Mouse (Mus musculus) heart, embryonic 14.5 days (tissue): ENCODE measurements at regions not wholly inside any gene's neighbourhood (a gene's known extent, or its start where the extent isn't known, plus 50 kb on each side); places are given as distances from the start of the nearest gene placed in this dataset.

Experiments used
- ATAC-seq: fragments of 200-750 bp; cut with Nextera tagmentation; 2 replicates; pipeline ENCODE4 v1.8.0; 2017; ENCODE audit warnings: low read depth, moderate TSS enrichment; ENCODE audit not compliant: insufficient number of reproducible peaks, insufficient read depth, low FRiP score
- H3K27ac ChIP-seq, 2 experiments: fragments of 200-500 bp in 1 of 2; fragments of 300-500 bp in 1 of 2; sonication (generic) in 1 of 2; replicated peaks in 1 of 2; 2 replicates each; pipeline ENCODE4 v1.5.1; 2012 to 2014; ENCODE audit warnings: low read depth in 2 of 2, low read length in 2 of 2, control low read depth in 1 of 2, mild to moderate bottlenecking in 1 of 2, mixed read lengths in 1 of 2; ENCODE audit not compliant: control insufficient read depth in 1 of 2, insufficient read depth in 1 of 2
- H3K27me3 ChIP-seq: fragments of 300-500 bp; sonication (generic); 2 replicates; pipeline ENCODE4 v1.6.1; 2014; ENCODE audit warnings: mild to moderate bottlenecking, low read length, control low read depth; ENCODE audit not compliant: control insufficient read depth, insufficient read depth
- H3K36me3 ChIP-seq: fragments of 300-500 bp; sonication (generic); 2 replicates; pipeline ENCODE4 v1.6.1; 2014; ENCODE audit warnings: mild to moderate bottlenecking, control low read depth, low read length, mixed read lengths; ENCODE audit not compliant: control insufficient read depth, insufficient read depth
- H3K4me1 ChIP-seq, 2 experiments: fragments of 200-500 bp in 1 of 2; fragments of 300-500 bp in 1 of 2; sonication (generic) in 1 of 2; 2 replicates each; pipeline ENCODE4 v1.6.1; 2012 to 2014; ENCODE audit warnings: low read length in 2 of 2, control low read depth in 1 of 2, mixed read lengths in 1 of 2; ENCODE audit not compliant: control insufficient read depth in 2 of 2, insufficient read depth in 2 of 2
- H3K4me2 ChIP-seq: fragments of 300-500 bp; sonication (generic); 2 replicates; pipeline ENCODE4 v1.6.1; 2014; ENCODE audit warnings: mild to moderate bottlenecking, low read length
- H3K4me3 ChIP-seq, 2 experiments: fragments of 200-500 bp in 1 of 2; fragments of 300-500 bp in 1 of 2; sonication (generic) in 1 of 2; 2 replicates each; pipeline ENCODE4 v1.5.1; 2012 to 2014; ENCODE audit warnings: low read length in 2 of 2, mild to moderate bottlenecking in 2 of 2, control low read depth in 1 of 2, low read depth in 1 of 2, moderate library complexity in 1 of 2; ENCODE audit not compliant: control insufficient read depth in 1 of 2, insufficient read depth in 1 of 2
- H3K9ac ChIP-seq: fragments of 300-500 bp; sonication (generic); 2 replicates; pipeline ENCODE4 v1.6.1; 2014; ENCODE audit warnings: mild to moderate bottlenecking, low read length
- H3K9me3 ChIP-seq: fragments of 300-500 bp; sonication (generic); 2 replicates; pipeline ENCODE4 v1.6.1; 2016; ENCODE audit warnings: low read length, control low read depth; ENCODE audit not compliant: control insufficient read depth
- whole genome bisulfite sequencing: fragments of 180-500 bp; shearing (Covaris S2); extraction: QIAGEN DNeasy Blood & Tissue Kit; methylation state at CpG from one replicate; pipeline ENCODE4 v1.1.7; 2014; 5-methylcytosine and 5-hydroxymethylcytosine counted together

GRCm38 (mm10) chr17:47177671-47178246, 167.4 kb upstream of the Ubr2 start:
- Histone ChIP-seq H3K4me1 (peaks cover 13 to 45% of the 10 kb centered on the region in 2 experiments), H3K9me3 (no peaks in the 10 kb centered on the region), H3K4me3 (no peak overlapping the region), H3K4me2 (no peak overlapping the region), H3K9ac (no peak overlapping the region), H3K27me3 (no peaks in the 10 kb centered on the region), H3K36me3 (no peaks in the 10 kb centered on the region), H3K27ac (no peak overlapping the region)
- 87% methylated on average over 8 of the region's 8 CpGs for WGBS
- no peak for ATAC-seq

GRCm38 (mm10) chr17:47176328-47176727, 166.0 kb upstream of the Ubr2 start:
- H3K27ac ChIP-seq = no peak overlapping the region
- H3K36me3 ChIP-seq = no peaks in the 10 kb centered on the region
- no peak overlapping the region for H3K4me2 ChIP-seq
- H3K4me3 ChIP-seq = no peak overlapping the region
- no peak overlapping the region for H3K9ac ChIP-seq
- no peaks in the 10 kb centered on the region for H3K9me3 ChIP-seq
- no peak for ATAC-seq
- no peaks in the 10 kb centered on the region for H3K27me3 ChIP-seq
- 22% methylated on average over 5 of the region's 5 CpGs for WGBS
- H3K4me1 ChIP-seq = peaks cover 13 to 32% of the 10 kb centered on the region in 2 experiments

- H3K4me1 ChIP-seq = peaks cover 13 to 30% of the 10 kb centered on the region in 2 experiments
- peak overlapping the region; percentile 47 for H3K4me2 ChIP-seq
- peak overlapping the region; percentile 10; the same call in 1 of the 2 replicates for H3K9ac ChIP-seq
- no peaks in the 10 kb centered on the region for H3K36me3 ChIP-seq
- no peaks in the 10 kb centered on the region for H3K27me3 ChIP-seq
- WGBS = 15% methylated on average over 12 of the region's 12 CpGs
- peak overlapping the region; percentile 30 to 49 for H3K27ac ChIP-seq
- H3K4me3 ChIP-seq = peak overlapping the region; percentile 36
- no peaks in the 10 kb centered on the region for H3K9me3 ChIP-seq
- peak; percentile 85 for ATAC-seq
Observed at GRCm38 (mm10) chr17:47174748-47175215, 164.4 kb upstream of the Ubr2 start.

- Histone ChIP-seq H3K4me1 (peaks cover 19 to 45% of the 10 kb centered on the region in 2 experiments), H3K27ac (no peak overlapping the region), H3K27me3 (no peaks in the 10 kb centered on the region), H3K36me3 (no peaks in the 10 kb centered on the region), H3K4me3 (no peak overlapping the region), H3K9ac (no peak overlapping the region), H3K9me3 (no peaks in the 10 kb centered on the region), H3K4me2 (no peak overlapping the region)
- WGBS = 80% methylated on average over 5 of the region's 5 CpGs
- no peak for ATAC-seq
Observed at GRCm38 (mm10) chr17:47171801-47172200, 161.4 kb upstream of the Ubr2 start.

- ATAC-seq = no peak
- WGBS = 84% methylated on average over 13 of the region's 13 CpGs
Observed at GRCm38 (mm10) chr17:47170978-47171593, 160.7 kb upstream of the Ubr2 start.

GRCm38 (mm10) chr17:47168105-47168504, 157.7 kb upstream of the Ubr2 start:
- Histone ChIP-seq H3K4me3 (no peak overlapping the region), H3K9ac (no peak overlapping the region), H3K27me3 (no peaks in the 10 kb centered on the region), H3K27ac (peak overlapping the region in 1 of 2 experiments; percentile 2; a peak in 1 of 4 replicates), H3K36me3 (no peaks in the 10 kb centered on the region), H3K4me1 (peaks cover 11 to 50% of the 10 kb centered on the region in 2 experiments), H3K4me2 (no peak overlapping the region), H3K9me3 (no peaks in the 10 kb centered on the region)
- ATAC-seq = peak; percentile 77
- WGBS = 32% methylated on average over 8 of the region's 8 CpGs

More at GRCm38 (mm10) chr17:47170978-47171593, 160.7 kb upstream of the Ubr2 start:
- Histone ChIP-seq H3K36me3 (no peaks in the 10 kb centered on the region), H3K27ac (no peak overlapping the region), H3K9me3 (no peaks in the 10 kb centered on the region), H3K4me2 (no peak overlapping the region), H3K27me3 (no peaks in the 10 kb centered on the region), H3K9ac (no peak overlapping the region), H3K4me3 (no peak overlapping the region), H3K4me1 (peaks cover 14 to 44% of the 10 kb centered on the region in 2 experiments)

- Histone ChIP-seq H3K4me3 (no peak overlapping the region), H3K4me2 (no peak overlapping the region), H3K4me1 (peaks cover 11 to 44% of the 10 kb centered on the region in 2 experiments), H3K36me3 (0 out of 2 replicates have a peak, but pooled peaks cover 5% of the 10 kb centered on the region), H3K9me3 (no peaks in the 10 kb centered on the region), H3K27me3 (no peaks in the 10 kb centered on the region), H3K9ac (no peak overlapping the region), H3K27ac (no peak overlapping the region)
- no peak for ATAC-seq
- WGBS = 46% methylated on average over 8 of the region's 10 CpGs
Observed at GRCm38 (mm10) chr17:47163677-47164340, 153.5 kb upstream of the Ubr2 start.
